Mouse (Mus musculus) neural tube, embryonic 11.5 days (tissue): Measurements from ENCODE around the gene Slc4a4. TPM values are rescaled to one million over a fixed set of nuclear protein-coding genes. Genes with fewer than 3 reads are reported as not detected.

ENCODE experiments used
- ATAC-seq: fragments of 200-750 bp; cut with Nextera tagmentation; 2 replicates; pipeline ENCODE4 v1.8.0; 2017; ENCODE audit warnings: moderate number of reproducible peaks, mild to moderate bottlenecking, moderate TSS enrichment, moderate library complexity; ENCODE audit not compliant: insufficient read depth, low FRiP score, low TSS enrichment
- DNase-seq: peaks from one replicate; pipeline ENCODE4 v3.0.0-alpha.2; 2015; ENCODE audit warnings: low spot score
- H3K27ac ChIP-seq: fragments of 300-500 bp; sonication (generic); 2 replicates; pipeline ENCODE4 v1.5.1; 2014; ENCODE audit warnings: low read depth, mild to moderate bottlenecking, low read length
- H3K27me3 ChIP-seq: fragments of 300-500 bp; sonication (generic); 2 replicates; pipeline ENCODE4 v1.6.1; 2014; ENCODE audit warnings: mild to moderate bottlenecking, low read length, mixed read lengths; ENCODE audit not compliant: control insufficient read depth, insufficient read depth
- H3K36me3 ChIP-seq: fragments of 300-500 bp; sonication (generic); 2 replicates; pipeline ENCODE4 v1.6.1; 2014; ENCODE audit warnings: mild to moderate bottlenecking, low read length, moderate library complexity, mixed read lengths; ENCODE audit not compliant: control insufficient read depth, insufficient read depth
- H3K4me1 ChIP-seq: fragments of 300-500 bp; sonication (generic); 2 replicates; pipeline ENCODE4 v1.6.1; 2014; ENCODE audit warnings: low read length, mixed read lengths; ENCODE audit not compliant: control insufficient read depth, insufficient read depth
- H3K4me2 ChIP-seq: fragments of 300-500 bp; sonication (generic); 2 replicates; pipeline ENCODE4 v1.6.1; 2014; ENCODE audit warnings: low read depth, mild to moderate bottlenecking, moderate library complexity
- H3K4me3 ChIP-seq: fragments of 300-500 bp; sonication (generic); 2 replicates; pipeline ENCODE4 v1.5.1; 2014; ENCODE audit warnings: low read depth, low read length
- H3K9ac ChIP-seq: fragments of 300-500 bp; sonication (generic); 2 replicates; pipeline ENCODE4 v1.6.1; 2014; ENCODE audit warnings: mild to moderate bottlenecking, low read length
- H3K9me3 ChIP-seq: fragments of 300-500 bp; sonication (generic); 2 replicates; pipeline ENCODE4 v1.6.1; 2016; ENCODE audit warnings: low read length; ENCODE audit not compliant: control insufficient read depth
- WGBS: fragments of 180-500 bp; shearing (Covaris S2); extraction: QIAGEN DNeasy Blood & Tissue Kit; methylation state at CpG from one replicate; pipeline ENCODE4 v1.1.7; 2014; 5-methylcytosine and 5-hydroxymethylcytosine counted together
- polyA plus RNA-seq: library from polyadenylated mRNA; unstranded; fragments of >200 nt; fragmentation: Nextera tagmentation; extraction: Ambion mirVana; gene quantifications from 2 replicates; pipeline ENCODE4 v1.2.1, GENCODE M21; 2014

The Slc4a4 gene
- polyA plus RNA-seq, 1 experiment from 2014 or later = 1.7 TPM

DNA sequence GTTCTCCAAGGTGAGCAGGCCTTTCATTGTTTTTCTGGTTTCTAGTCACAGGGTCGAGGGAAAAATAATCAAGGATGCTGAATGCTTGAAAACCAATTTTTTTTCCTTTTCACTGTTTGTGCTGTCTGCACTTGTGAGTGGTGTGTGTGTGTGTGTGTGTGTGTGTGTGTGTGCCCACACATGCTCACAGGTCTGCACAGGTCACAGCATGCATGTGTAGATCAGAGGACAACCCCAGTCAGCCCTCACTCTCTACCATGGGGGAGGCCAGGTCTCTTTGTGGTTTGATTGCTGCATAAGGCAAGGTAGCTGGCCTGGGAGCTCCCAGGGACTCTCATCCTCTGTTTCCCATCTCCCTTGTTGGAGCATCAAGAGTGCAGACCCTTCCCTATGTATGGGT, 16.9 kb downstream of the Slc4a4 start:
- Histone ChIP-seq H3K4me2 (no peak overlapping the region), H3K9me3 (no peaks in the 10 kb centered on the region), H3K27ac (no peak overlapping the region), H3K4me1 (no peaks in the 10 kb centered on the region), H3K4me3 (no peak overlapping the region), H3K9ac (no peak overlapping the region), H3K27me3 (no peaks in the 10 kb centered on the region), H3K36me3 (no peaks in the 10 kb centered on the region)
- WGBS = 66% methylated on average over 1 of the region's 1 CpGs
- DNase-seq (no peak), ATAC-seq (no peak)

DNA sequence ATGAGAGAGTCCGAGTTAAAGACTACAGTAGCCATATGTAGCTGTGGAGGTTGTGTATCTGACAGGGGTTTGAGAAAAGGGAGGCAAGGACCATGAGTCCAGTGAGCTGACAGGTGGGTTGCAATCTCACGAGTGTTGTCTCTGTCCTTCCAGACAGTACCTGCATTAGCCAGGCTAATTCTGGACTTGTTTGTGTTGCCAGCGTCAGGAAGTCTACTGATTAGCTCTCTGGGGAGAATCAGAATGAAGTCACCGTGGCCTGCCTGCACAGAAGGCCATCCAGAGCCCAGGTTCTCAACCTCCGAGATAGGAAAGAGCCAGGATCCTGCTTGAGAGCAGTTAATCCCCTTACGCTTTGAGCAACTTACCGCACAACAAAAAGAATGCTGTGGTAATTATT, 18.2 kb downstream of the Slc4a4 start:
- WGBS = 89% methylated on average over 7 of the region's 7 CpGs

DNA sequence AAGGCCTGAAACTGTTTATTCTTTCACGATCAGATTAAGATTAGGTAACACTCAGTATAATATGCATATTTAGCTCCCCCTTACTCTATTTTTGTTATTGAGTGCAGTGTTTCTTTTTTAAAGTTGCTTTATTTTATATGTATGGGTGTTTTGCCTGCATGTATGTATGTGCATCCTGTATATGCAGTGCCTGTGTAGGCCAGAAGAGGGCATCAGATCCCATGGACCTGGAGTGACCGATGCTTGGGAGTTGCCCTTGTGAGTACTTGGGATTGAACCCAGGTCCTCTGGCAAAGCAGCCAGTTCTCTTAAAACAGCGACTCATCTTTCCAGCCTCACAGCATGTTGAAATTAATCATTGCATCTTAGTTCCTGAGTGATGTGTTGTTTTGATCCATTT, 21.0 kb downstream of the Slc4a4 start:
- 92% methylated on average over 3 of the region's 3 CpGs for WGBS
- H3K36me3 ChIP-seq = no peaks in the 10 kb centered on the region
- H3K9ac ChIP-seq = no peak overlapping the region
- no peaks in the 10 kb centered on the region for H3K27me3 ChIP-seq
- no peak overlapping the region for H3K4me3 ChIP-seq
- no peaks in the 10 kb centered on the region for H3K9me3 ChIP-seq
- no peak for ATAC-seq
- DNase-seq = no peak
- no peak overlapping the region for H3K4me2 ChIP-seq
- H3K27ac ChIP-seq = no peak overlapping the region
- H3K4me1 ChIP-seq = no peaks in the 10 kb centered on the region

More for the DNA sequence above, 18.2 kb downstream of the Slc4a4 start:
- H3K9me3 ChIP-seq = no peaks in the 10 kb centered on the region
- H3K27ac ChIP-seq = no peak overlapping the region
- H3K27me3 ChIP-seq = no peaks in the 10 kb centered on the region
- no peak overlapping the region for H3K4me2 ChIP-seq
- no peaks in the 10 kb centered on the region for H3K4me1 ChIP-seq
- no peaks in the 10 kb centered on the region for H3K36me3 ChIP-seq
- DNase-seq (no peak), ATAC-seq (no peak)
- no peak overlapping the region for H3K9ac ChIP-seq
- H3K4me3 ChIP-seq = no peak overlapping the region

DNA sequence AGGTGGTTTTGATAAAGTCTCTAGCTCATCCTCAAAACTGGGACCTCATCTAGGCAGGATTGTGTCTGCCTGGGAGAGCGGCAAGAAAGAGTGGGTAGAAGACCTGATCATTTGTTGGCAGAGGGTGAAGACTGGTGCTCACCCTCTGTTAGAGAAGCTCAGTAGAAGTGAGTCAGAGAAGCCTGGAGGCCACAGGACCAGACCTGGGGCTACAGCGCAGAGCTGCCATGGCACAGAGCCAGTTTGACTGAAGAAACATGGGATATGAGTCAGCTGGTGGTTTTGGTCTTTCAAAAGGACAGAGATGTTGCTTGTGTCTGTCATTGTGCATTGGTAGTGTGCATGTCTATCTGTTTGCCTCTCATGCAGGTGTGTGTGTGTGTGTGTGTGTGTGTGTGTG, 26.0 kb downstream of the Slc4a4 start:
- Histone ChIP-seq H3K4me3 (no peak overlapping the region), H3K9me3 (no peaks in the 10 kb centered on the region), H3K27ac (no peak overlapping the region), H3K4me1 (no peaks in the 10 kb centered on the region), H3K9ac (no peak overlapping the region), H3K27me3 (no peaks in the 10 kb centered on the region), H3K36me3 (no peaks in the 10 kb centered on the region), H3K4me2 (no peak overlapping the region)
- DNase-seq (no peak), ATAC-seq (no peak)
- WGBS = 95% methylated on average over 2 of the region's 2 CpGs

DNA sequence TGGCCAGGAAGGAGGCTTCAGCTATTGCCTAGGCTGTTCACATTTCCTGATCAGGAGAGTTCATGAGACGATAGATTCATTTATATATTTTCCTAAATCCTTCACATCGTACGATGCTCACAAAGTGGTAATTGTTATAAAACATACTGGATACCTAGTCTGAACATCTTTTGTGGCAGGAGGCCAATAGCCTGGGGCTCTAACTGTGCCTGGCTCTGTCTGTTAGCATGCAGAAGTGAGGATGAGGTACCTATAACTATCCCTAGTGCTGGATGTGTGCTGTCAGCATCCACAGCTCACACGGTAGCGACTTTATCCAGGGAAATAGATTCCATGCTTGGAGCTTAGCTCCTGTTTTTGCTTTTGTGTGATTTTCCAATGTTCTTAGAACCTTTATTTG, 28.5 kb downstream of the Slc4a4 start:
- no peaks in the 10 kb centered on the region for H3K9me3 ChIP-seq
- no peak for ATAC-seq
- H3K27me3 ChIP-seq = no peaks in the 10 kb centered on the region

DNA sequence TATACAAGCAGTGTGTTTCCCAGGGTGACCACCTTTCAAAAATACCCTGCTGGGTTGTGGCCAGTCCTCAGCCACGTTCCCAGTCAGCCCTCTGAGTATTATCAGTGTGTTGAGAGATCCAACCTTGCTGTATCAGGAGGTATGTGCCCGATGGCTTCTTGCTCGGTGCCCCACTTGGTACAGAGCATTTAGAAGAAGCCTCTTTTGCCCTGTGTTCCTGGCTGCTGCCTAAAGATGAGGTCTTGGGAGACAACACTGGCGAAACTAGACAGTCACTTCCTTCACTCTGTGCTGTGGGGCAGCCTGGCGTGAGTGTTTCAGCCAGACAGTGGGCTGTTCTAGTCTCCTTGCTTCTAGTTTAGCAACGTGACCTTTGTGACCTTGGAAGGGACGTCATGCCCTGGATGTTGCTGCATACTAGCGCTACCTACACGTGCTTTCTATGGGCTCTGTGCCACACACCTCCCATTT, 29.9 kb downstream of the Slc4a4 start:
- Histone ChIP-seq H3K36me3 (no peaks in the 10 kb centered on the region), H3K9me3 (no peaks in the 10 kb centered on the region), H3K9ac (no peak overlapping the region), H3K4me1 (no peaks in the 10 kb centered on the region), H3K4me2 (no peak overlapping the region), H3K4me3 (no peak overlapping the region), H3K27ac (no peak overlapping the region), H3K27me3 (no peaks in the 10 kb centered on the region)
- DNase-seq = no peak
- ATAC-seq = no peak
- WGBS = 79% methylated on average over 9 of the region's 9 CpGs

More for the DNA sequence above, 28.5 kb downstream of the Slc4a4 start:
- H3K4me1 ChIP-seq = no peaks in the 10 kb centered on the region
- no peak overlapping the region for H3K27ac ChIP-seq
- DNase-seq = no peak
- WGBS = 95% methylated on average over 5 of the region's 5 CpGs
- no peaks in the 10 kb centered on the region for H3K36me3 ChIP-seq
- no peak overlapping the region for H3K9ac ChIP-seq
- no peak overlapping the region for H3K4me3 ChIP-seq
- no peak overlapping the region for H3K4me2 ChIP-seq

DNA sequence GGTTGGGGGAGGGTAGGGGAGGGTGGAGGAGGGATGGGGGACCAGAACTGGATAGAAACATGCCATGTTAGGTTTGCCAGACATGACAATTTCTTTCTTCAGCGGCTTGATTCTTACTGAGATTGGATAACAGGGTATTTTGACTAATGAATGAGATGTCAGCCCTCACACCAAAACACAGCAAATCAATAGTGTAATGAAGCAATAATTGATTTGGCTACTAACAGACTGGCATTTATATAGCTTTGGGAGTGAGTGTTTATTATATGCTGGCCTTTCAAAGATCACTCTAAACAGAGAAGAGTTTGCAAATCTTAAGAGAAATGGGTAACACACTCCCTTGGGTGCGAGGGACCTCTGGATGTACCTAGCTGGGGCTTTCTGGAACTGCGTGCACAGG, 30.6 kb downstream of the Slc4a4 start:
- Histone ChIP-seq H3K4me3 (no peak overlapping the region), H3K36me3 (no peaks in the 10 kb centered on the region), H3K4me1 (no peaks in the 10 kb centered on the region), H3K27ac (no peak overlapping the region), H3K27me3 (no peaks in the 10 kb centered on the region), H3K9ac (no peak overlapping the region), H3K9me3 (no peaks in the 10 kb centered on the region), H3K4me2 (no peak overlapping the region)
- DNase-seq (no peak), ATAC-seq (no peak)
- WGBS = 86% methylated on average over 3 of the region's 3 CpGs

DNA sequence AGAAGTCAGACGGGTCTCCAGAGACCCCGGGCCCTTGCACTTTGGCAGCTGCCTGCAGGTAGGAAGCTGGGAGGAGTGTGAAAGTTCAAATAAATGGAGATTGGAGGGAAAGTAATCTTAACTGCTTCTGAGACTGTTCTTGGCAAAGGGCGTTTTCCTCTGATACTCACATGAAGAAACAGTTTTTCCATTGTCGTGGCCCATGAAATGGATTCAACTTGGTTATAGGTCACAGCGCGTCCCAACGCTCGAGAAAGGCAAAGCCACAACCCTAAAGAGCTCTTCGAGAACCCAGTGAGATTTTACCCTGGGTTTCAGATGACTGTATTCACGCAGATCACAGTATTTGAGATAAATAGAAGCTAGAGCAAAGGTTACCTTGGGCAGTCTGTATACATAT, 31.0 kb downstream of the Slc4a4 start:
- H3K4me3 ChIP-seq = no peak overlapping the region
- 85% methylated on average over 10 of the region's 10 CpGs for WGBS
- H3K9me3 ChIP-seq = no peaks in the 10 kb centered on the region
- no peaks in the 10 kb centered on the region for H3K36me3 ChIP-seq
- no peaks in the 10 kb centered on the region for H3K4me1 ChIP-seq
- ATAC-seq (no peak), DNase-seq (no peak)
- H3K27me3 ChIP-seq = no peaks in the 10 kb centered on the region
- no peak overlapping the region for H3K27ac ChIP-seq
- H3K4me2 ChIP-seq = no peak overlapping the region
- H3K9ac ChIP-seq = no peak overlapping the region

DNA sequence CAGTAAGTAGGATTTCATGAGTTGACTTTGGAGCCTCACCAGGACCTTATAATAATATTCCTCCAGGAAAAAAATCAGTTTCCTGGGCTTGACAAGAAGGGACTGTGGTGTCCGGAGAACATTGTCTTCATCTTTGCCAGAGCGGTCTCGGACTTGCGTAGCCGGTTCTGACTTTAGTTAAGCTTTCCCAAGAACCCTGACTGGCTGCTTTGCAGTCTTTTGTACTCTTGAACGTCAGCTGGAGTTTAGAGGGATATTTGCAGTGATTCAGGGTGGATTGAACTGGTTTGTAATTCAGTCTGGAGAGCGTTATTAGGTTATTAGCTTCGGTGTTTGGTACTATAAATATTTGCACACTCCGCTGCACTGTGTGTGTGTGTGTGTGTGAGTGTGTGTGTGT, 31.9 kb downstream of the Slc4a4 start:
- ATAC-seq (no peak), DNase-seq (no peak)
- no peaks in the 10 kb centered on the region for H3K4me1 ChIP-seq
- no peaks in the 10 kb centered on the region for H3K27me3 ChIP-seq
- 89% methylated on average over 9 of the region's 9 CpGs for WGBS
- no peak overlapping the region for H3K27ac ChIP-seq
- H3K36me3 ChIP-seq = no peaks in the 10 kb centered on the region
- no peaks in the 10 kb centered on the region for H3K9me3 ChIP-seq
- no peak overlapping the region for H3K9ac ChIP-seq
- H3K4me3 ChIP-seq = no peak overlapping the region
- H3K4me2 ChIP-seq = no peak overlapping the region
